Mouse (Mus musculus): ENCODE measurements around the gene Cyp26a1. TPM values are rescaled to one million over a fixed set of nuclear protein-coding genes. Genes with fewer than 3 reads are reported as not detected.

The Cyp26a1 gene
- polyA plus RNA-seq, 1 experiment from 2014 or later = 1.7 TPM

DNA sequence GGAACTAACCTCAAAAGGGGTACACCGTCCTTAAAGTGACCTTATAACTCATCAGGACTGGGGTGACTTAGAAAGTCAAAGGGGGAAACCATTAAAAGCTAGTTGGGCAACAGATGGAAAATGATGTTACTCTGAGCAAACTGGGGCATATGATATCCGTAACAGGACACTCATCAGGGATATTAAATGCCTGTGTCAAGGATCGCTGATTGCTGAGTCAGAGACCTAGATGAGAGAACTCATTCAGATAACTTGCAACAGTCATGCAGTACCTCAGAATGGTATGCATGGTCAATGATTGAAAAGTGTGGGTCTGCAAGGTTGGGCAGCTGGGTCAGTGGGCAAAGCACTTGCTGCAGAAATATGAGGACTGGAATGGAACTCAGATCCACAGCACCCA, 41.0 kb downstream of the Cyp26a1 start:
- Histone ChIP-seq H3K36me3 (no peaks in the 10 kb centered on the region), H3K9me3 (replicated peaks) (no peaks in the 10 kb centered on the region), H3K27ac (no peak overlapping the region), H3K4me3 (no peak overlapping the region), H3K4me2 (no peak overlapping the region), H3K27me3 (no peaks in the 10 kb centered on the region), H3K4me1 (replicated peaks) (no peaks in the 10 kb centered on the region; the same call in 1 of the 2 replicates), H3K9ac (no peak overlapping the region)
- 85% methylated on average over 3 of the region's 3 CpGs for WGBS
- no peak for ATAC-seq (replicated peaks; ENCODE audit: insufficient number of reproducible peaks, insufficient read depth, low FRiP score, low read depth)

DNA sequence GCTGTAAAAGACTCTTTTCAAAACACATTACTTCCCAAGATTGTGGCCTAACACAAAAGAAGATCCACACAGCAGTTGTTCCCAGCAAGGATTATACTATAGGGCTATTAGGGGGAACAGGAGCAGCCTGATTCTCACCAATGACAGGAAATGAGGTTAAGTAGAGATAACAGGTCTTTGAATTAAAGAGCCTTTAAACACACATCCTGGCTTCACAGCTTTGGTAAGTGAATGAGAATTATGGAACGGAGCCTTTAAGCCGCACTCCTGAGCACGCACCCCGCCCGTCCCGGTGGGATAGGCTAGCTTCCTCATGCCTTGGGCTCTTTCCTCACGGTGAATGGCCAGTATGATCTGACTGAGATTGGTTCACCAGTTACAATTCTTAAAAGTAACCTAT, 42.4 kb downstream of the Cyp26a1 start:
- H3K9ac ChIP-seq = no peak overlapping the region
- 0 out of 2 replicates have a peak overlapping the region, but pooled peaks have one; percentile 35 for H3K27ac ChIP-seq
- H3K4me3 ChIP-seq = no peak overlapping the region
- H3K36me3 ChIP-seq = no peaks in the 10 kb centered on the region
- 62% methylated on average over 7 of the region's 7 CpGs for WGBS
- no peaks in the 10 kb centered on the region for H3K27me3 ChIP-seq
- no peak for ATAC-seq (replicated peaks; ENCODE audit: insufficient number of reproducible peaks, insufficient read depth, low FRiP score, low read depth)
- H3K4me1 ChIP-seq (replicated peaks) = no peaks in the 10 kb centered on the region; the same call in 1 of the 2 replicates
- H3K9me3 ChIP-seq (replicated peaks) = no peaks in the 10 kb centered on the region
- H3K4me2 ChIP-seq = no peak overlapping the region

Other genes starting within 250 kb of the Cyp26a1 start
- gene Exoc6, start 147.4 kb upstream of the Cyp26a1 start, polyA plus RNA-seq (2015; fragmentation: Nextera tagmentation; extraction: Ambion mirVana) = 16.6 and 18.8 TPM in 2 replicates
- gene Cyp26c1, start 12.2 kb upstream of the Cyp26a1 start, polyA plus RNA-seq (2015; fragmentation: Nextera tagmentation; extraction: Ambion mirVana) = not detected in 2 replicates